Mouse (Mus musculus): ENCODE data around the gene Fxyd5. TPM values are rescaled to one million over a fixed set of nuclear protein-coding genes. Genes with fewer than 3 reads are reported as not detected.
A peak's percentile ranks its signal among the peaks of the same experiment; 100 is the strongest.

The Fxyd5 gene
- polyA plus RNA-seq, 1 experiment from 2014 or later: 11.0 TPM

DNA sequence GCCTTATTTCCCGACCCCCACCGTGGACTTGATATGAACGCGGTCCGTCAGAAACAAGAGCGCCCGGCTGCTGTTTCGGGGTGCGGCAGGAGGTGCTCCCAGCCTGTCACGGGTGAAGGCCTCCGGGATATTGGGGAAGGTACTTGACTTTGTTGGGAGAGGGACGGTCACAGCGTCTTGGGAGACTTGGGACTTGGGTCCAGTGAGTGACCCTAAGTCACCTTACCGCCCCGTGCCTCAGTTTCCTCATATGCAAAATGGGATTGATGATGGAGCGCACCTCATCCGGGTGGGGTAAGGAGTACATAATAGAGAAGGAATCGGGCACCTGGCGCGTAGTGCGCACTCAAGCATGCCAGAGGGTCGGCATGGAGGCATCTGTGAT lies 10.0 kb upstream of the Fxyd5 start:
- no peaks in the 10 kb centered on the region for H3K36me3 ChIP-seq
- no peaks in the 10 kb centered on the region for H3K9me3 ChIP-seq
- H3K9ac ChIP-seq: no peak overlapping the region
- no peak for ATAC-seq (ENCODE audit: insufficient number of reproducible peaks, insufficient read depth, low FRiP score, low TSS enrichment)
- H3K4me2 ChIP-seq (replicated peaks): peak overlapping the region; percentile 56
- no peak overlapping the region for H3K27ac ChIP-seq
- WGBS: 2% methylated on average over 22 of the region's 22 CpGs
- peaks cover 66% of the 10 kb centered on the region for H3K4me1 ChIP-seq
- H3K27me3 ChIP-seq: peaks cover 63% of the 10 kb centered on the region
- peak overlapping the region; percentile 24 for H3K4me3 ChIP-seq

DNA sequence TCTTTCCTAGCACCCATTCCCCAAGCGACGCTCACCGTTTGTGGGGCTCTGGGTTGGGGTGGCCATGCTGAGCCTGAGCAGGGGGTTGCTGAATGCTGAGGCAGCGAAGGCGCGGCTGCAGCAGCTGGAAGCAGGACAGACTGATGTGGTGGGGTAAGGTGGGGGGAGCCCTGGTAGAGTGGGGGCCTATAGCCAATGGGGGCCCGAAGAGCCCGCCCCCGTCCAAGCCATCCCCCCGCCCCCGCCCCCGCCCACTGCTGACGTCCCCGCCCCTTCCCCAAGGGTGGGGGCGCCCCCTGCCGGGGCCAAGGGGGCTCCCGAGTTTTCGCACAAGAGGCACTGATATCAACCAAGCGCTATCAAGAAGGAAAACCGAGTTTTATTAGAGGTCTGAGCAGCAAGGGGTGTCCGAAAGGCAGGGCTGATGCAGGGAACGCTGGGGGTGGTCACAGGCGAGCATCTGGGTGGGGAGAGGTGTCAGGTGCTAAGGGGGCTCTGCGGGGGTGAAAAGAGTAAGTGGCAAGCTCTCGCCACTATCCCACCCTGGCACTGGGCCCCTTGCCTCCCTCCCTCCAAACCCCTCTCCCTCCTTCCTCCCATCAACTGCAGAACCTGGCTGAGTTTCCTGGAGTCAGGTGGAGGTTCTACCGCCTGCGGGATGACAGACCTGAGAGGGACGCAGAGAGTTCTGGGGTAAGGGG lies 9.2 kb upstream of the Fxyd5 start, which contains the start of gene Fxyd7:
Fxyd7 (minus strand) TSS at position 147 of the 701 bp plus-strand sequence.
- Histone ChIP-seq H3K27ac (no peak within 1 kb of the TSS), H3K4me1 (peaks cover 66% of the 10 kb centered on the region), H3K27me3 (peaks cover 63% of the 10 kb centered on the region), H3K9me3 (no peaks in the 10 kb centered on the region), H3K4me3 (peak within 1 kb of the TSS; percentile 24), H3K36me3 (no peaks in the 10 kb centered on the region), H3K4me2 (replicated peaks) (peak within 1 kb of the TSS; percentile 56), H3K9ac (no peak within 1 kb of the TSS)
- ATAC-seq (ENCODE audit: insufficient number of reproducible peaks, insufficient read depth, low FRiP score, low TSS enrichment): no peak
- WGBS: 2% methylated on average over 24 of the region's 28 CpGs

DNA sequence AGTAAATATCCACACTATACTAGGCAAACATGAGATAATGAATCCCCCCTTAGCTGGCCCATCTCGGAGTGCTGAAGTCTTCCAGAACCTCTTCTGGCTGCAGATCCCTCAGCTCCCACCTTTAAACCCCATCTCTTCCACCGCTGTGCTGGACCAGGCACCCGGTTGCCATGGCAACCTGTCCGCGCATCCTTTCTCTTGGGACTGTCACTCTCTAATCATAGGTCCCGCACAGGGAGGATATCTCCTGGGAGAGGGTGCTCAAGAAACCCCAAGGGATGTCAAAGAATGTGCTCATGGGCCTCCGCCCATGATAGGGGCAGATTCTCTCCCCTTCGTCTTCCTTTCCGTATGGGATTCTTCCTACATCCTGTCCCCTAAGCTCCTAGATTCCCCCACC lies 8.6 kb upstream of the Fxyd5 start:
- WGBS: 3% methylated on average over 9 of the region's 9 CpGs
- no peak overlapping the region for H3K9ac ChIP-seq

DNA sequence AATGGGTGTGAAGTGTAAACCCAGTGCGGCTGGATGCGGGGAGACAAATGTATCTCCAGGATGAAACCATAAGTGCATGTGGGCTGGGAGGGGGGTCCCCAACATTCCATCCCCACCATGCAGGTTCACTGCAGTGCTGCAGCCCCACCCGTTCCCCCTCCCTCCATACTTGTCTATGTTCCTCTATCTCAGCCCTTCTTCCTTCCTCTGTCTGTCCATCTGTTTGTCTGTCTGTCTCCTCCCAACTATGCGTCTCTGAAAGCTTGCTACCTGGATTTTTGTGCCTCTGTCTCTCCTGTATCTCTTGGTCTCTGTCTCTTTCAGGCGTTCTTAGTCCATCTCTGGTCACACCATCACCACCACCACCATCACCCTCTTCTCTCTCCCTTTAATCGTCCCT lies 8.2 kb upstream of the Fxyd5 start:
- Histone ChIP-seq H3K4me3 (peak overlapping the region; percentile 24), H3K9me3 (no peaks in the 10 kb centered on the region), H3K4me2 (replicated peaks) (peak overlapping the region; percentile 56), H3K36me3 (no peaks in the 10 kb centered on the region), H3K27ac (no peak overlapping the region), H3K27me3 (peaks cover 70% of the 10 kb centered on the region), H3K4me1 (peaks cover 62% of the 10 kb centered on the region), H3K9ac (no peak overlapping the region)
- ATAC-seq (ENCODE audit: insufficient number of reproducible peaks, insufficient read depth, low FRiP score, low TSS enrichment): no peak
- 5% methylated on average over 6 of the region's 6 CpGs for WGBS

More for the DNA sequence above, 8.6 kb upstream of the Fxyd5 start:
- no peak overlapping the region for H3K27ac ChIP-seq
- peak overlapping the region; percentile 56 for H3K4me2 ChIP-seq (replicated peaks)
- no peak for ATAC-seq (ENCODE audit: insufficient number of reproducible peaks, insufficient read depth, low FRiP score, low TSS enrichment)
- no peaks in the 10 kb centered on the region for H3K9me3 ChIP-seq
- H3K27me3 ChIP-seq: peaks cover 68% of the 10 kb centered on the region
- peaks cover 66% of the 10 kb centered on the region for H3K4me1 ChIP-seq
- no peaks in the 10 kb centered on the region for H3K36me3 ChIP-seq
- peak overlapping the region; percentile 24 for H3K4me3 ChIP-seq

DNA sequence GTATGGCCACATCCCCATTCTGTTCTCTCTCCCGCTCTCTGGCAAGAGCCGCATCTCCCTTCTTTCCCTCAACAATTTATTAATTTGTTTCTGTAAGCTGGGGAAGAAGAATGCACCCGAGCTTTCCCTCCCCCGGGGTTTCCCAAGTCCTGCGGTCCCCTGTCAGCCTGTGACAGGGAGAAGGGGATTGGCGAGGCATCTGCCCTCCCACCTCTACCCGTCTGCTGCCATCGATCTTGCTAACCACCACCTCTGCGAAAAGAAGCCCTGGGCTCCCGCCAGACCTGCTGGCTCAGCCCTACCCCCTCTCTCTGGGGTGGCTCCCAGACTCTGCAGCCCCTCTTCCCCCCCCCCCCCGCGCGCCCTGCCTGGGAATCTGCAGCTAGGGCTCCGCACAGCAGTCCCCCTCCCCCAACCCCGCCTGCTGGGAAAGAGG lies 7.6 kb upstream of the Fxyd5 start:
- no peak overlapping the region for H3K27ac ChIP-seq
- H3K27me3 ChIP-seq: peaks cover 74% of the 10 kb centered on the region
- H3K4me2 ChIP-seq (replicated peaks): peak overlapping the region; percentile 56
- H3K9me3 ChIP-seq: no peaks in the 10 kb centered on the region
- 3% methylated on average over 13 of the region's 15 CpGs for WGBS
- H3K9ac ChIP-seq: peak overlapping the region; percentile 1; the same call in 1 of the 2 replicates
- H3K4me3 ChIP-seq: peak overlapping the region; percentile 24
- ATAC-seq (ENCODE audit: insufficient number of reproducible peaks, insufficient read depth, low FRiP score, low TSS enrichment): no peak
- peaks cover 56% of the 10 kb centered on the region for H3K4me1 ChIP-seq
- H3K36me3 ChIP-seq: no peaks in the 10 kb centered on the region

DNA sequence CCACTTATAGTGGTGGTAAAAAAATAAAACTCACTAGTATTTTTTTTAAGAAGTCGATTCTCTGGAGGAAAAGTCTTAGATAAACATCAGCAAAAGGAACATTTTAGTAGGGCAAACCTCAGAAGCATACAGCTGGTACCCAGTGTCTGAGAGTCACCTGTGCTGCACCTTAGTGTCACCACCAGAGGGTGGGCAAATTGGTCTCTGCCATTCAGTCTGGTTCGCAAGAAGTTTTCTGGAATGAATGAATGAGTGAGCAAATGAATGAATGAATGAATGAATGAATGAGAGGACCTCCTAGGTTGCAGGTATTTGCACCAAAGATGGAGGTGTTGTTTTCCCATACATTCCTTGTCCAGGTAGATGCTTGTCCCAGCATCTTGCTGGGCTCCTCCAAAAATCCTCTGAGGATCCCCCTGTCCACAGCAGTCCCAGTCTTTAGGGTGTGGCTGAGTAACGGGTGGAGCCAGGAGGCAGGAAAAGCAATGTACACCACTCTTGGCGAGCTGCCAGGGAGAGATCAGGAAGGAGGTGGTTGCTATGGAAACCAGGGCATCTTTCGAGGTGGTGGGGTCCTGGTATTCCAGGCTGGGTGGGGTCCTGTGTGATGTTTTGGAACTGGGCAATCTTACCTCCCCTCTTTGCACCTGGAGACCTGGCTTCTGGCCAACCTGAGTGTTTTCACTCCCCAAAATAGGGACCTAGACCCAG lies 7.0 kb upstream of the Fxyd5 start:
- no peaks in the 10 kb centered on the region for H3K36me3 ChIP-seq
- H3K4me3 ChIP-seq: peak overlapping the region; percentile 24; the same call in 1 of the 2 replicates
- peak overlapping the region; percentile 56 for H3K4me2 ChIP-seq (replicated peaks)
- peaks cover 74% of the 10 kb centered on the region for H3K27me3 ChIP-seq
- no peaks in the 10 kb centered on the region for H3K9me3 ChIP-seq
- H3K9ac ChIP-seq: no peak overlapping the region
- WGBS: 18% methylated on average over 5 of the region's 5 CpGs
- peaks cover 50% of the 10 kb centered on the region for H3K4me1 ChIP-seq
- H3K27ac ChIP-seq: no peak overlapping the region
- no peak for ATAC-seq (ENCODE audit: insufficient number of reproducible peaks, insufficient read depth, low FRiP score, low TSS enrichment)

DNA sequence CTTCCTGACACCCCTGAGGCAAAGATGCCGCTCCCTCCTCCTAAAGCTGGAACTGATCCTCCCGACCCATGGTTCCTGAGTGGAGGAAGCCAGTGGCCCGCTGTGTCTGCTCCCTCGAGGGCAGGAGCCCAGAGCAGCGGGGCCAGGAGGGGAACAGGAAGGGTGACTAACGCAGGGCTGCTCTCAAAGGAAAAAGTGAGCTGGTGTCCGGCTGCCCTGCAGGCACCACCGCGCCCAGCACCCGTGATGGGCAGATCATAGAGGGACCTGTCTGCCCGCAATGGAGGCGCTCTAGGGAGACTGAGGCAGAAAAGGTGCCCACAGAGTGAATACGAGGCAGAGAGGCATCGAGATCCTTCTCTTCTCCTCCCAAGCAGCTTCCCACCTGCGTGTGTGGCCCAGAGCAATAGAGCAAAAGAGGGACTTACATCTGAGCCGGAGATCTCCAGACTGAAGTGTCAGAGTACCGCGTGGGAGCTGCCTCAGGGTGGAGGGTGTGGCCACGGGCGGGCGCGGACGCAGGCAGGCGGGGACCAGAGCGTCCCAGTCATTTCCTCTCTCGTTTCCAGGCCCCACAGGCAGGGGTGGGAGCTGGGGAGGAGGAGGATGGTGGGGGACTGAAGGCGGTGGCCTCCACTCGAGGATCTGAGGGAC lies 492 bp downstream of the Fxyd5 start:
- peaks cover 62% of the 10 kb centered on the region for H3K27me3 ChIP-seq
- no peak overlapping the region for H3K27ac ChIP-seq
- ATAC-seq (ENCODE audit: insufficient number of reproducible peaks, insufficient read depth, low FRiP score, low TSS enrichment): no peak

DNA sequence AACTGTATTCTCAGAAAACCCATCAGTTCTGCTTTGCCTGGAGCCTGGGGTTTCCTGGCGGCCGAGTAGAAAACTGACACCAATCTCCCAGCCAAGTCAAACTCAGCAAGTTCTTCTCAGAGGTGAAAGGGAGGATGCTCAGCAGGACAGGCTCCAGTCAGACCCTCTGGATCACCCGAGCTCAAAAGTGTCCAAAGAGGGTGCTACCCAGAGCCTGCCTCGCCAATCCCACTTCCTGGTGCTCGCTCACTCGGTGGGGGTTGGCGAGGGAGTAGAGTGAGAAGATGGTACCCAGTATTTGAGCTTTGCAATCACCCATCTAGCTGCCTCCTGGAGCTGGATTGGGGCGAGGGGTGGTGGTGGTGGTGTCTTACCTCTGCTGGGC lies 1.3 kb downstream of the Fxyd5 start:
- no peak for ATAC-seq (ENCODE audit: insufficient number of reproducible peaks, insufficient read depth, low FRiP score, low TSS enrichment)
- Histone ChIP-seq H3K9me3 (no peaks in the 10 kb centered on the region), H3K27ac (no peak overlapping the region), H3K4me2 (replicated peaks) (peak overlapping the region; percentile 51; the same call in 1 of the 2 replicates), H3K36me3 (no peaks in the 10 kb centered on the region), H3K4me3 (no peak overlapping the region), H3K4me1 (peaks cover 19% of the 10 kb centered on the region), H3K9ac (no peak overlapping the region), H3K27me3 (peaks cover 57% of the 10 kb centered on the region)
- 28% methylated on average over 8 of the region's 8 CpGs for WGBS

More for the DNA sequence above, 492 bp downstream of the Fxyd5 start:
- Histone ChIP-seq H3K9me3 (no peaks in the 10 kb centered on the region), H3K4me1 (peaks cover 19% of the 10 kb centered on the region), H3K9ac (0 out of 2 replicates have a peak overlapping the region, but pooled peaks have one; percentile 19), H3K36me3 (no peaks in the 10 kb centered on the region), H3K4me3 (peak overlapping the region; percentile 21), H3K4me2 (replicated peaks) (peak overlapping the region; percentile 51)
- 3% methylated on average over 28 of the region's 28 CpGs for WGBS

DNA sequence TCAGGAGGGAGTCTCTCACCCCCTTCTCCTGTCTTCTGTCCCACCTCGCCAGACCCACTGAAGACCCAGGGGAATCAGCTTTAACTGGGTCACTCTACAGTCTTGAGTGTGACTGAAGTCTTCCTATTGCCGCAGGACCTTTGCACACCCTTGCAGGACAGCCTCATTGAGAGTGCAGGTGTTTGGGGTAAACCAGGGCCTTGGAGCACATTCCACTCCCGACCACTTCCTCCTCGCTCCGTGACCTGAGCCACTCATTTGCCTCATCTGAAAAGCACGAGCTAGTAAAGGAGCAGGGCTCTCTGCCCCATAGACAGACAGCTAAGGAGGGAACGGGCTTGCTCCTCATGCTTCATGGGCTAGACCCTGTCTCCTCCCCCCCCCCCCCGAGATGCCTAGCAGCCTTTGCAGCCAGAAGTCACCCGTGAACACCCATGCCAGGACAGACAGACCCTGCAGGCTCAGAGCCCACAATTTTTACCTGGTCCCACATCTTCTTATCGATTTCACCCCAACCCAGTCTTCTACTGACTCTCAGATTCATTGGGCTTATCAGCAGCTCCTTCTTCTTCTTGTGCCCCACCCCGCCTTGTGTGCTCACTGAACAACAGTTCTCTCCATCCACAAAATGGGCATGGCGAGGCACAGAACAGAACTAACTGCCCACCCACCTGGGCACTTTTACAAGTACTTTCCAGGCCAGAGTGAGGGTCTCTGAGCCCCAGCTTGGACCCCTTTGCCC lies 1.8 kb downstream of the Fxyd5 start:
- no peak overlapping the region for H3K27ac ChIP-seq
- peaks cover 19% of the 10 kb centered on the region for H3K4me1 ChIP-seq
- H3K27me3 ChIP-seq: peaks cover 54% of the 10 kb centered on the region
- no peaks in the 10 kb centered on the region for H3K9me3 ChIP-seq
- no peak overlapping the region for H3K9ac ChIP-seq
- 75% methylated on average over 12 of the region's 12 CpGs for WGBS
- H3K36me3 ChIP-seq: no peaks in the 10 kb centered on the region
- ATAC-seq (ENCODE audit: insufficient number of reproducible peaks, insufficient read depth, low FRiP score, low TSS enrichment): no peak
- H3K4me2 ChIP-seq (replicated peaks): no peak overlapping the region
- H3K4me3 ChIP-seq: no peak overlapping the region

DNA sequence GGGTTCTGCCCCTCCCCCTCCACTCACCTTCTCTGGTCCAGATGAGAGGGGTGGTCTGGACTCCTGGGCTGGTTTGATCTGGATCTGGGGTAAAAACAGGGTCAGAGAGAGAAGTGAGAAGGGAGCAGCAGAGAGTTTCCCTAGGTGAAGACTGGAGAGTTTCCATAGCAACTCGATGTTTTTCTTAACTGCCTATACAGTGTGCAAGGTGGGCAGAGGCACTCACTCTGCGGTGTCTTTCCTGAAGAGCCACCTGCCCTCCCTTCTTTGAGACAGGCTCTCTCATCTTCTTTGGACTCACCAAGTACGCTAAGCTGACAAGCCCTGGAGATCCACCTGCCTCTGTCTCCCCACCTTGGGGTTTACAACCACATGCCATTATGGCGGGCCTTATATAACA lies 3.3 kb downstream of the Fxyd5 start:
- Histone ChIP-seq H3K27ac (no peak overlapping the region), H3K4me2 (replicated peaks) (no peak overlapping the region), H3K4me1 (peaks cover 19% of the 10 kb centered on the region), H3K27me3 (peaks cover 40% of the 10 kb centered on the region), H3K36me3 (no peaks in the 10 kb centered on the region), H3K9me3 (no peaks in the 10 kb centered on the region), H3K4me3 (no peak overlapping the region), H3K9ac (no peak overlapping the region)
- ATAC-seq (ENCODE audit: insufficient number of reproducible peaks, insufficient read depth, low FRiP score, low TSS enrichment): no peak
- WGBS: 87% methylated on average over 4 of the region's 4 CpGs

DNA sequence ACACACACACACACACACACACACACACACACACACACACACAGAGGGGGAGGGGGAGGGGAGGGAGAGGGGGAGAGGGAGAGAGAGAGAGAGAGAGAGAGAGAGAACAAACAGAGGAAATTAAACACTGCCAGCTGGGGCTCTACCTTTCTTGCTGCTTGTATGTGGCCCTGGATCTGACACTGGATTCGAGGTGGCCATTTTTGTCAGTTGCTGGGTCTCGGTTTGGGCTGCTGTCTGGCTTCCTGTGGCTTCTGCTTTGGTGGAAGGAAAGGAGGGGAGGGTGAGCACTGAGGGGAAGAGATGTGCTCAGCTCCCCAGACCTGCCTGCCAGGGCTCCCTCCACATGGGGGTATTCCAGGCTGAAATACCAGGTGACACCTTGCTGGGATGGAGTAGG lies 4.6 kb downstream of the Fxyd5 start:
- Histone ChIP-seq H3K9ac (no peak overlapping the region), H3K27ac (no peak overlapping the region), H3K9me3 (no peaks in the 10 kb centered on the region), H3K4me3 (no peak overlapping the region), H3K4me2 (replicated peaks) (no peak overlapping the region), H3K36me3 (no peaks in the 10 kb centered on the region), H3K4me1 (peaks cover 16% of the 10 kb centered on the region), H3K27me3 (peaks cover 27% of the 10 kb centered on the region)
- no peak for ATAC-seq (ENCODE audit: insufficient number of reproducible peaks, insufficient read depth, low FRiP score, low TSS enrichment)
- 63% methylated on average over 2 of the region's 2 CpGs for WGBS

All from embryonic facial prominence, embryonic 12.5 days (tissue).